Mouse (Mus musculus): ENCODE results near the gene Rnf123.

The Rnf123 gene

DNA sequence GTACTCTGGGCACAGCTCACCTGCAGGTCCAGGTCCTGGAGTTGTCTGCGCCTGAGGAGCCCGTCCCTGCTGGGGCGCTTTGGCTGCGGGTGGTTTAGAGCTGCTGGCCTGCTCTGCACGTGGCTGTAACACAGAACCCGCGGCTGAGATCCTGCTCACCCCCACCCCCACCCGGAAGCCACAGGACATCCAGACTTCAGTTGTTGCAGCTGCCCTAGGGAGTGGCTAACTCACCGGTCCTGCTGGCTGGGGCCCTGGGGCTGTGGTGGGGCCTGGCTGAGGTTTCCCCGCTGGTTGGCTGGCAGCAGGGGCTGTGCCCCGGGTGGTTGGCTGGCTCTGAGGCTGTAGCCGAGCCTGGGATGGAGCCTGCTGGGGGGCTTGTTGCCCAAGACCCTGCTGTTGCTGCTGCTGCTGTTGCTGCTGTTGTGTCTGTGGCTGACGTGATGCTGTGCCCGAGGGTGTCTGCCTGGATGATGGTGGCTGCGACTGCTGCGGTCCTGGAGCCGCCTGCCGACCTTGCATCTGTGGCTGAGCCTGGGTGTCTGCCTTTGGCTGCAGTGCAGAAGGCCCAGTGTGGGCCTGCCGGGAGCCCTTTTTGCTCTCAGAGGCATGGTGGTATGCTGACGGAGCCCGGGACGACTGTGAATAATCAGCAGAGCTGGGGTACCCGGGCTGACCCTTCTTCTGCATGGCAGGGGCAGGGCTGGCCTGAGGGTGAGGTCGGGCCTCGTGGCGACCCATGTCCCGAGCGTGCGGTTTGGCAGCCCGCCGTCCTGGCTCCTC is 21.8 kb upstream of the Rnf123 start:
- peak; percentile 84 for DNase-seq (ENCODE audit: low read depth, low spot score)

DNA sequence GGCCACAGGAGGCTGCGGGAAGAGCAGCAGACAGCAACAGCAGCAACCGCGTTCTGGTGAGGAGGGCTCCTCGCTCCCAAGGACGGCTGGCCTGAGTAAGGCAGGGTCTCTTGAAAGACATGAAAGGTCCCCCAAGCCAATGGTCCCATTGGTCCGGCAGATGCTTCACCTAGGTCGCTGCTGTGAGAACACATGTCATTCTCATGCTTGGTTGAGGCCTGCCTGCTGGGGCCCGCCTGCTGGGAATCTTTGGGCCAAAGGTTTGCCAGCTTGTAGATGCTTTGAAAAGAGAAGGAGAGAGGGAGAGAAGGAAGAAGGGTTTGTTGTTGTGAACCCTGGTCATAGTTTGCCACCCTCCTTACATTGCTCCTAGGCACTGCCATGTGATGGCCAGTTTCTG is 16.5 kb upstream of the Rnf123 start:
- DNase-seq (ENCODE audit: low read depth, low spot score), result no peak

DNA sequence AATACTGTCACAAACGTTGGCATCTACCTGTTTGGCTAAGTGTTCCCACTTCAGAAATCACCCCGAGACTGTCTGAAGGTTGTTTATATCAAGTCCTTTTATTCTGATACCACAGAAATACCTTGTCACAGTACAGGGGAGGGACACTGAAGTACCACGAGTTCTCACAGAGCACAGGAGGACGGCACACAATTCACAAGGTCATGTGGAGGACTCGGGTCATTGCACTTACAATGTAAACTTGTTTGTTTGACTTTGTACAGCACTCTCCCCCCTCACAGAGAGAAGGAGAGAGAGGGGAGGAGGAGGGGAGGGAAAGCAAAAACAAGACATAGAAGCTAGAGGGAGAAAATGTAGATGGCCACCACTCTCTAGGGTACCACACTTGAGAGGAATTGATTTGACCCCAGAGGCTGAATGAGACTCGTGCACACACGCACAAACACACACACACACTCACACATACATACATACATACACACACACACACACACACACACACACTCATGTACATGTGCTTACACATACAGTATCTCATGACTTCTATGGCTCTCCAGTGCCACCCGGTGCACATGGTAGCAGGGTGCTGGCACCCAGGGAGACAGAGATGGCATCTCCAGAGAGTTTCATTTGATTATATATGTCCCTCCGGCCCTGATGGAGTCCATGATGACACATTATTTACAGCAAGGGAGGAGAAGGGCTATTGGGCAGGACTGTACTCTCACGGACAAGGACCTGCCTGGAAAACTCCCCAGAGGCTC is 13.0 kb upstream of the Rnf123 start:
- no peak for DNase-seq (ENCODE audit: low read depth, low spot score)

DNA sequence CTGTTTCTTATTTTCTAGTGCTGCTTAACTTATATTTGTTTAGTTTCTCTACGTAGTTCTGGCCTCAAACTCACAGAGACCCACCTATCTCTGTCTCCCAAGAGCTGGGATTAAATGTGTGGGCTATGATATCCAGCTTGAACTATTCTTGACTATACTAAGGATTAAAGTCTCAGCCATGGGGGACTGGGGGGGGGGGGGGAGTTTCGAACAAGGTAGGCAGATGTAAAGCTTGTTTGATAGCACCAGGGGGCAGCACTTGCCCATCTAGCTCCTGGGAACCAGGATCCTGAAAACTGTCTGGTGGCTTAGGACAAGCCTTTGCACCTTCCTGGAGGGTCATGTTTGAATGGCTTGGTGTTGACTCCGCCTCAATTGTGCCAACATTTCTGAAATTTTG is 12.4 kb upstream of the Rnf123 start:
- peak; percentile 77 for DNase-seq (ENCODE audit: low read depth, low spot score)

DNA sequence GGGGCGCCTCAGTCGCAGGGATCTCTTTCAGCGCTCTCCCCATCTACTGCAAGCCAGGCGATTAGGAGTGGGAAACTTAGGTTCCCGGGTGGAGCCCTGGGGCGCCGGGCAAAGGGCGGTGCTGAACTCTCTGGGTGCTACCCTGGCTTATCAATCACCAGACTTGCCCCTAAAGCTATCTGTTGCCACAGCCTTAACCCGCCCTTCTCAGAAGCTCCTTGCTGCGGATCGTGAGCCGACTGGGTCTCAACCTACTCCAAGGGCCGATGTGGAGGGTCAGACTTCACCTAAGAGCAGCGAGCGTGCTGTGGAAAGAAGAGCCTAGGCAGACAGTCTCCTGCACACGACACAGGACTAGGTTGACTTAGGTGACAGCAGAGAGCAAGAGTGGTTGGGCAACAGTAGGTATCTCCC is 11.9 kb upstream of the Rnf123 start:
- no peak for DNase-seq (ENCODE audit: low read depth, low spot score)

DNA sequence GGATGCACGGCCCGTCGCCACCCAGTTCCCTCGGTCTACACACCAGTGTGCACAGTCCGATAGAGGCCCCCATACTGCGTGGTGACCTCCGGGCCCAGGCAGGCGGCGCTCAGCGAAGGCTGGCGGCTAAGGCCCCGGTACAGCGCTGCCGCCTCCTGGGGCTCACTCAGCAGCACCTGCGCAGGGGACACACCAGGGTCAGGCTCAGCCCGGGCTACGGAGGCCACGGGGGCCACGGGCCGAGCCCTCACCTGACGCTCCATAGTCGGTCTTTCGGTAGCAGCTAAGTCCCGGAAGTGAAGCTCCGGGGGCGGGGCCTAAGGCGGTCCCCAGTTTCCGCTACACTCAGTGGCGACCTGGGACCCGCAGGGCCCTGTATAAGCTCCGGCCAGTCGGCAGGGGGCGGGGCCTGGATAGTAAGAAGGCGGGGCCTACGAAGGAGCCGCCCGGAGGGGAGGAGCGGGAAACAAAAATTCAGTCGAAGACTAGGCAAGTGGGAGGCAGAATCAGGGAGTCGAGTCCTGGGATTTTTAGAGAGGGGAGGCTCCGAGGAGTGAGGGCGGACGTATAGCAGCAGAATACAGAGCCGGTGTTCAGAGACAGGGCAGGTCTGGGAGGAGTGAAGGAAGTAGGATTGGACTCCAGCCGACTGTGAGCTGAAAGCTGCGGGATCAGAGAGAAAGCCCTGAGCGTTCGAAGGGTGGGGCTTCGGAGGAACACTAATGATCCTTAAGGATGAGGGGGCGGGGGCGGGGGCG is 11.2 kb upstream of the Rnf123 start, which contains the start of gene Apeh:
Gene Apeh (minus strand): TSS at position 423 of the 758 bp plus-strand sequence.
- peak; percentile 98 for DNase-seq (ENCODE audit: low read depth, low spot score)

DNA sequence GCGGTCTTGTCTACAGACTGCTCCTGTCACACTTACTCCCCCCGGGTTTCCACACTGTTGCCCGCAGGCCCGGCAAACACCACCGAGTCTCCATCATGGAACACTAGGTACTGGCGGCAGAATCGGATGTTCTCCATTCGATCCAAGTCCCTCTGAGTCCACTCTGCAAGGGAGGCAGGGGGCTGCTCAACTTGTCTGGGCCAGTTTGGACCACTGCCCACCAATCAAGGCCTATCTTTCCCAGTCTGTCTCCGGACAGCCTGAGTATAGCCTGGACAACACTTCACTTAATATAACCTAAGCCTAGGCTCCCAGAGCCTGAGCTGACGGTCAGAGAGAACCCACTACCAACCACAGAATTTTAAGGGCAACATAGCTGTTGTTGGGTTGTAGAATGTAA is 10.4 kb upstream of the Rnf123 start:
- no peak for DNase-seq (ENCODE audit: low read depth, low spot score)

DNA sequence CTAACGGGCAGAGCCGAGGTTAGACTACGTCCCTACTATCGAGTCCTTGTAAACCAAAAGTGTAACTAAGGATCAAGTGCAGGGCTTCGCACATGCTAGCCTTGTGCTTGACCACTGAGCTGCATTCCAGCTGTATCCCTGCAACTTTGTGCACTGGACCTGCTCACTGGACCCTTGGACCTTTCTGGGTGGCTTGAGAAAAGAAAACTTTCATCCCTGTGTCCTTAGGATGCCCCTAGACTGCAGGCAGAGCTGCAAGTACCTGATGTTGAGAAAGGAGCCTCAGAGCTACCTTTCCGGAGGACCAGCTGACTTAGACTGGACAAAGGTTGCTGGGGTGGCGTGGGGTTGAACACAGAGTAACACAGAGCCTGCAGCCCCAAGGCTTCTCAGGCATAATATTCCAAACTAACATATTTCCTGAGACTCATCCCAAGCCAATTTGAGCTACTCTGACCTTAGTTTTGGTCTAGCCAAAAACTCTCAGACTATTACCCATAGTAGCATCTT is 7.5 kb upstream of the Rnf123 start:
- DNase-seq (ENCODE audit: low read depth, low spot score), result no peak

DNA sequence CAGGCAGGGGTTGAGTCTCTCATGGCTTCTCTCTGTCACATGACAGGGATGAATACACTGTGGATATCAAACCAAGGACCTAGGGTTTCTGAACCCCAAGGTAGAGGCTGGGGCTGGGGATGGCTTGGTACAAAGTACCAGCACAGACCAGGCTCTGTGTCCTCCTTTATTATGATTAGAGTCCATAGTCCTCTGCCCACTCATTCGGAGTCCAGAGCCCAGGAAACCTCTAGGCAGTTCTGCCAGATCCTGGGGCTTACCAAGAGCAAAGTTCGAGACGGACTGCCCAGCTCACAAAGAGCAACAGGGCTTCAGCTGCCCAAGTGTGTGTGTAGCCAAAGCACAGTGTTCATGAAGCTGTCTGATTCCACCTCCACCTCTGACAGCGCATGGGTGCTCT is 2.1 kb upstream of the Rnf123 start:
- DNase-seq (ENCODE audit: low read depth, low spot score), result no peak

DNA sequence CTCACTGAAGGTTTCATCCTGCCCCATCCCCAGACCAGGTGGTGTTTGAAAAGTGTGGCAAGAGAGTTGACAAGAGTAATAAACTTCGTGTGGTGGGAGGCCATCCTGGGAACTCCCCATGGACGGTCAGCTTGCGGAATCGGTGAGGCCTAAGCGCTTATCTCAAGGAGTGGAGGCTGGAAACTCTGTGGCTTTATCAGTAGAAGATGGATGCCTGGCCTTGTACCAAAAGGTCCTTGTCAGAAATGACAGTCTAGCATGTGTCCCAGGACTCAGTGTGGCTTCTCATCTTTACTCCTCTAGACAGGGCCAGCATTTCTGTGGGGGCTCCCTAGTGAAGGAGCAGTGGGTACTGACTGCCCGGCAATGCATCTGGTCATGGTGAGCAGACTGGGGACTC is 415 bp upstream of the Rnf123 start:
- no peak for DNase-seq (ENCODE audit: low read depth, low spot score)

DNA sequence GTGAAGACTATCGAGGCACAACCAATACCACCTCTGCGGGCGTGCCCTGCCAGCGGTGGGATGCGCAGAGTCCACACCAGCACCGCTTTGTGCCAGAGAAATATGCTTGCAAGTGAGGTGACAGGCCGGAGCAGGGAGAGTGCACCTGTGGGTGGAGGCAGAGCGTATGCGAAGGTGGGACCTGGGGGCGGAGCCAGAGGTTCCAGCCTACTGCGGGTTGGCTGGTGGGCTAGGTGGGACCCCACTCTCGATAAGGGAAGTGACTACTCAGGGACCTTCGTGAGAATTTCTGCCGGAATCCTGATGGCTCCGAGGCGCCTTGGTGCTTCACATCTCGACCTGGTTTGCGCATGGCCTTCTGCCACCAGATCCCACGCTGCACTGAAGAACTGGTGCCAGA is 597 bp downstream of the Rnf123 start:
- peak; percentile 69 for DNase-seq (ENCODE audit: low read depth, low spot score)

DNA sequence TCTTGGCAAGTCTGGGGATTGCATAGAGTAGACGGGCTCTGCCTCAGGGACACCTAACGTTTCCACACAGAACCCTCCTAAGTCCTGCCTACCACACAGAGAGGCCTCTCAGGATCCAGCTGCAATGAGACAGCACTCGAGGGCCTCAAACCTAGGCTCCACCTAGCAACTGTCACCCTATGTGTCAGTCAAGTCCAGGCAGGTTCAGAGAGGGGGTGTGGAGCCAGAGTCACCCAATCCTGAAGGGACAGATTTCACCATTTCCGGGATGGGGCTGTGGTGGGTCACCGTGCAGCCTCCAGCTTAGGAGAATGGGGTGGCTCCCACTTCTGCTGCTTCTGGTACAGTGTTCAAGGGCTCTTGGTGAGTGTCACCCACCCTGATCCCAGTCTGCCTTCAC is 3.0 kb downstream of the Rnf123 start, which contains the start of gene Mst1:
Gene Mst1 (plus strand): TSS at position 269 of the 400 bp plus-strand sequence.
- DNase-seq (ENCODE audit: low read depth, low spot score), result peak; percentile 27

DNA sequence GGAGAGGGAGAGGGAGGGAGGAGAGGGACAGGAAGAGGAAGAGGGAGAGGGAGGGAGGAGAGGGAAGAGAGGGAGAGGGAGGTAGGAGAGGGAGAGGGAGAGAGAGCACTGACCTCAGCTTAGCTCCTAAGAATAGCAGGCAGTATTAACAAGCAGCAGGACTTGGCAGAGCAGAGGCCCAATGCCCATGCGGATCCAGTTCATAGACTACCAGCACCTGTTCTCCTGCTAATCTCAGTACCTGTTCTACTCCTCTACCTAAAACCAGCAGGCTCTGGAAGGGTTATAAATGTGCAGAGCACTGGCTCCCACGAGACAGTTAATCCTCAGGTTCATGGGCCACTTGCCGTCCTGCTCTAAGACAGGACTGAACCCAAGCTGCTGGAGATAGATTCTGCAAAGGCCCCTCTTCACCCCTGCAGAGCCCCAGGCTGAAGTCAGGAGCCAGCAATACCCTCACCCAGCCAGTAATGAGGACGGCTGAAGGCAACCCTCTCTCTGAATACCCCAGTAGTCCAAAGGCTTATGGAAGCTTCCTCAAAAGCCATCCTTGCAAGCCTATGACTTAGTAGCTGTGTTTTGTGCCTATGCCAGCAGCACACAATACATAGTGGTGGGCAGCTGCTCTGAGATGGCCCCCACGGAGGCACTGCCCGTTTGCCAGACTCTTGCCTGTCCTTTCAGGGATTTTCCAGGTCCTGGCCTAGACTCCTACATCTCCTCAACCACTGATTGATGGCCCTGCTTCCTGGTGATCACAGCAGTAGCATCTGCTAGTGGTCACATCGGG is 9.8 kb downstream of the Rnf123 start:
- no peak for DNase-seq (ENCODE audit: low read depth, low spot score)

DNA sequence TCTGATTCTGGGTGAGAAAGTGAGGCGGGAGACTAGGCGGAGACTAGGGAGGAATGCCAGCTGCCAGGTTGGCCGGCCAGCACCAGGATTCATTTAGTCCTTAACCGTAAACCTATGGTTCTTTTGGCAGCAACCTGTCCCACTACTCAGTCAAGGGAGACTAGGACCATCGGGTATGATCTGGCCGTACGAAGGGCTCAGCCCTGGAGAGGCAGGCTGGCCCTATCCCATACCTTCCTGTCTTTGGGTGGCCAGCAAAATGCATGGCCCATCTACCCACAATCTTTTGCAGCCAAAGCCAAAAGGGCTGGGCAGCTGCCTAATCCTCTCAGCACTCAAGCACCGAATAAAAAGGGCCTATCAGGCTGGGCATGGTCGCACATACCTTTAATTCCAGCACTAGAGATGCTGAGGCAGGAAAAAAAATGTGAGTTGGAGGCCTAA is 10.6 kb downstream of the Rnf123 start:
- DNase-seq (ENCODE audit: low read depth, low spot score), result no peak

DNA sequence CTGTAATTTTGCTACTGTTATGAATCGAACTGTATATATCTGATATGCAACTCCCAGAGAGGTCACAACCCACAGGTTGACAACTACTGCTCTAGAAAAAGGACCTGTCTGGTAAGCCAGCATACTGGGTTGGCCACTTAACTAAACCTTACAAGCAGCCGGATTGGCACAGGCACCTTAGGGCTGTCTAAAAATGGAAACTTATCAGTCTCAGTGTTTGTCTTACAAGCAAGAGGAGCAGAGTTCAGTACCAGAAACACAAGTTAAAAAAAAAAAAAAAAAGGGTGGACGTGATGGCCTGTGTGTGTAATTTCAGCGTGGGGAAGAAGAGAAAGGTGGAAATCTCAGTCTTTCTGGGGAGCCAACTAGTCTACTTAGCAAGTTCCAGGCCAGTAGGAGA is 11.3 kb downstream of the Rnf123 start:
- no peak for DNase-seq (ENCODE audit: low read depth, low spot score)

DNA sequence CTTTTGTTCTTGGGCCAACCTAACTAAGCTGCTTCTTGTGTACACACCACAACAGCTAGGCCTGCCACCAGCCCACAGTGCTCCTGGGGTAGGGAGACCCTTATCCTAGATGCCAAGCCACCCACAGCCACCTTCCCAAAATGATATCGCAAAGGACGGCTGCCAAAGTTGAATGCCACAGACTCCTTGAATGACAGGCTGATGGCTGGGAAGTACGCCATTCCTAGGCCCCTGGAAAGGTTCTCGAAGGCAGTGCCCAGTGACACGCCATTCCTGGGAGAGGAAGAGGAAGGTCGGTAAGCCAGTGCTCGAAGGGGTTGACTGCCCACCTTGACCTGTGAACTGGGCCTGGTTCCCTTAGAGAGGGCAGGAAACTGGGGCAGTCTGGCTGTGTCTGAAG is 13.6 kb downstream of the Rnf123 start:
- DNase-seq (ENCODE audit: low read depth, low spot score), result no peak

DNA sequence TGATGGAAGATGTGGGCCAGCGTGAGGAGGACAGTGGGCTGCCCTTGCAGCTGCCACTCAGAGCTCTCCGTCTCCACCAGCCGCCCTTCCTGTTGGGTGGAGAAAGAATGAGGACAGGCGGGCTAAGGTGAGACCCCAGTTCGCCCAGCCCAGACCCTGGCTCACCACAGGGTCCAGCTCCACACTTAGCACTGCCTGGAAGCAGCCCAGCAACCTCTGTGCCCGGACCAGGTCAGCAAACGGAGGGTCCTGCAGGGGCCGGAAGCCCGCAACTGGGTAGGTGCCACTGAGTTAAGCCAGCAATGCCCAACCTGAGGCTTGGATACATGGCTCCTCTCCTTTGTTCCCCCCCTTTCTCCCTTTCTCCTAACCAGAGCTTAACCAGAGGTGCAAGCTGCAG is 14.1 kb downstream of the Rnf123 start:
- no peak for DNase-seq (ENCODE audit: low read depth, low spot score)

DNA sequence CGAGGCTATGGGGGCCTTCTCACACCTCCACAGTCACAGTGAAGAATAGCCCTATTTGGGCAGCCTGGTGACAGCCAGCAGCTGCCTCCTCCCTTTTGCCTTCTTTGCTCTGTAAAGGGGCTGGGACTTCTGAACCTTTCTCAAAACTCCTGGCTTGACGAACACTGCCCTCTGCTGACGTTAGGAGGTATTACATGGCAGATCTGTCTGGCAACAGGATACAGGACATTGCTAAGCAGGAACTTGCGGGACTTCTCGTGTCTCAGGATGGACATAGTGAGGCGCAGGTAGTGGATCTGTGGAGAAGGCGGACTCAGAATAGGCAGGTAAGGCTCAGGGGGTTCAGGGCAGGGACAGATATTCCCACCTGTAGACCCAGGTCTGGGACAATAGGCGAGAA is 15.2 kb downstream of the Rnf123 start:
- DNase-seq (ENCODE audit: low read depth, low spot score), result peak; percentile 88

DNA sequence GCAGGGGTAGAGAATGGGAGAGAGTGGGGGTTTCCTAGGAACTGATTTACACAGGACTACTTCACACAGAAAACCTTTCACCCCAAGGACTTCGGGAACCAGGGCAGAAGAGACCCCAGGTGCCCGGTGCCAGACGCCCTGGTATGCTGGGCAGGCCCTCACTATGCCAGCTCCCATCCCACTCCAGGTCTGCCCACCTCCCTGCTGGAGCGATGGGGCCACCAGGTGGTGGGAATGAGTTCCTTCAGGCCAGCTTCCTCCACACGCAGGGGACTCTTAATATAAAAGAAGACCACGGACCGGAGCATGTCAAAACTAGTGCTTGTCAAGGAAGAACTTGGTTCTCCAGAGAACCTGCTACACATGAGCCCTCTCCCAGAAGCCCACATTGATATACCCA is 15.9 kb downstream of the Rnf123 start:
- peak; percentile 31 for DNase-seq (ENCODE audit: low read depth, low spot score)

DNA sequence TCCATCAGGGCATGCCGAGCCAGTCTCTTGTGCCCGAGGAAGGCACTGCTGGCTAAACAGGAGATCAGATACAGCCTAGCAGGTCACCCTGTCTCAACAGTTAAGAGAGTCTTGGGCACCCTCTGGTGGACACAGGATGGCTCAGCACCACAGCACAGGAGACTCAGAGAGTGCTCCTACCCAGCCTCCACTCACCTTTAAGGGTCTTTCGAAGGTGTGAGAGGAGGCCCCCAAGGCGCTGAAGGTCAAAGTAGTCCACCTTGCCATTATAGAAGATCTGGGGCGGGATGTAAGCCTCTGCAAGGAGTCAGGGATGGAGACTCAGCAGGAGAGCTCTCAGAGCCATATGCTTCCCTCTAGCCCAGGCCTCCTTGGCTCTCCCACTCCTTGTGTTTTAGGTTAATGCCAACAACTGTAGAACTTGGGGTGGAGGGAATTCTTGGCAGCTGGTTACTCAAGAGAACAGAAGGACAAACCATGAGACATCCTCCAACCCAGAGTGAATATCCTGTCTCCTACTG is 17.6 kb downstream of the Rnf123 start:
- DNase-seq (ENCODE audit: low read depth, low spot score), result peak; percentile 68

DNA sequence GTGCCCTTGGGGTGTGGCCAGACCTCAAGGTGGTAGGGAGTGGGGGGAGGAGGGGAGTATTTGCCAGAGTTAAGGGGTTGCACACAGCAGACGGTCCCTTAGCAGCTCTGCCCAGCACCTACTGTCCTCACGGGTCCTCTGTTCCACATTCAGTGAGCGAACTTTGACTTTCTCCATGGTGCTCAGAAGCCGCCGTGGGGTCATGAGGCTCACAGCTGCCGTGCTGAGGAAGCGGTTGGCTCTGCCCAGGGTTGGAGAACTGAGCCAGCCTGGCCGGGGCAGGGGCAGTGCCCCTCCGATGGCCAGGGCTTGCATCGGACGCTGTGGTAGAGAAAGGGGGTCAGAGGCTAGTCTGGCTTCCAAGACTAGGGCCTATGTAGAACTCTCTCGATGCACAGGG is 19.8 kb downstream of the Rnf123 start:
- DNase-seq (ENCODE audit: low read depth, low spot score), result no peak
